Mouse (Mus musculus) liver, embryonic 16.5 days (tissue): ENCODE data around the gene Arhgap40. TPM values are rescaled to one million over a fixed set of nuclear protein-coding genes. Genes with fewer than 3 reads are reported as not detected.

Experiments used
- ATAC-seq: fragments of 200-750 bp; cut with Nextera tagmentation; 2 replicates; pipeline ENCODE4 v1.8.0; 2017; ENCODE audit warnings: low read depth, mild to moderate bottlenecking, moderate number of reproducible peaks, moderate library complexity
- H3K27ac ChIP-seq: fragments of 300-500 bp; sonication (generic); 2 replicates; pipeline ENCODE4 v1.5.1; 2014; ENCODE audit warnings: mild to moderate bottlenecking, low read length
- H3K27me3 ChIP-seq: fragments of 300-500 bp; sonication (generic); 2 replicates; pipeline ENCODE4 v1.6.1; 2014; ENCODE audit warnings: low read depth, low read length, mixed read lengths; ENCODE audit not compliant: control insufficient read depth, insufficient read depth
- H3K36me3 ChIP-seq: fragments of 300-500 bp; sonication (generic); 2 replicates; pipeline ENCODE4 v1.6.1; 2014; ENCODE audit warnings: mild to moderate bottlenecking; ENCODE audit not compliant: control insufficient read depth, insufficient read depth
- H3K4me1 ChIP-seq: fragments of 300-500 bp; sonication (generic); 2 replicates; pipeline ENCODE4 v1.6.1; 2014; ENCODE audit warnings: low read depth, low read length, mixed read lengths; ENCODE audit not compliant: control insufficient read depth
- H3K4me2 ChIP-seq: fragments of 300-500 bp; sonication (generic); 2 replicates; pipeline ENCODE4 v1.6.1; 2014; ENCODE audit warnings: low read depth, low read length, mixed read lengths
- H3K4me3 ChIP-seq: fragments of 300-500 bp; sonication (generic); 2 replicates; pipeline ENCODE4 v1.5.1; 2014; ENCODE audit warnings: low read depth, mild to moderate bottlenecking, low read length
- H3K9ac ChIP-seq: fragments of 300-500 bp; sonication (generic); 2 replicates; pipeline ENCODE4 v1.6.1; 2014; ENCODE audit warnings: low read depth, low read length
- H3K9me3 ChIP-seq: fragments of 300-500 bp; sonication (generic); replicated peaks from 2 replicates; pipeline ENCODE4 v1.6.1; 2016; ENCODE audit warnings: low read length; ENCODE audit not compliant: control insufficient read depth
- WGBS: fragments of 180-500 bp; shearing (Covaris S2); extraction: QIAGEN DNeasy Blood & Tissue Kit; methylation state at CpG from one replicate; pipeline ENCODE4 v1.1.7; 2014; ENCODE audit not compliant: insufficient replicate concordance; 5-methylcytosine and 5-hydroxymethylcytosine counted together
- polyA plus RNA-seq: library from polyadenylated mRNA; unstranded; fragments of >200 nt; fragmentation: Nextera tagmentation; extraction: Ambion mirVana; gene quantifications from 2 replicates; pipeline ENCODE4 v1.2.1, GENCODE M21; 2015

The Arhgap40 gene
- polyA plus RNA-seq, 1 experiment from 2014 or later, result not detected

DNA sequence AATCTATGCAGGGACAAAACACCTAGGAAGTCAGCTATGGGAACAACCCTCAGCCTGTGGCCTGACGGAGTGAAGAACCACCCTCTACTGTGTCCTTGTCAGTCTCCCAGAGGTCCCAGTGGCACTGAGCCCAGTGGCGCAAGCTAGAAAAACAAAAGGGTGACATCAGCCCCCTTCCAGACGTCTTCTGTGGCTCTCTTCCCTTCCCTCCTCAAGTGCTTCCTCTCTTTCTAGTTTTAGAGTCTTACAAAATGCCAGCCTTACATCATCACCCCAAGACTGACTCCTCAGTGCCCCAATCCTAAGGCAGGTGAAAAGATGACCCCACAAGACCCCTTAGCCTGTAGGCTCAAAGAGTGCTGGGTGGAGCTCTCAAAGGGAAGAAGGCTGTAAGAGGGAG, 77.9 kb downstream of the Arhgap40 start:
- Histone ChIP-seq H3K4me2 (no peak overlapping the region), H3K9ac (no peak overlapping the region), H3K27ac (no peak overlapping the region), H3K27me3 (peaks cover 2% of the 10 kb centered on the region; the same call in 1 of the 2 replicates), H3K4me1 (no peaks in the 10 kb centered on the region), H3K36me3 (no peaks in the 10 kb centered on the region), H3K4me3 (no peak overlapping the region), H3K9me3 (no peaks in the 10 kb centered on the region)
- 29% methylated on average over 3 of the region's 3 CpGs for WGBS
- ATAC-seq, result no peak

DNA sequence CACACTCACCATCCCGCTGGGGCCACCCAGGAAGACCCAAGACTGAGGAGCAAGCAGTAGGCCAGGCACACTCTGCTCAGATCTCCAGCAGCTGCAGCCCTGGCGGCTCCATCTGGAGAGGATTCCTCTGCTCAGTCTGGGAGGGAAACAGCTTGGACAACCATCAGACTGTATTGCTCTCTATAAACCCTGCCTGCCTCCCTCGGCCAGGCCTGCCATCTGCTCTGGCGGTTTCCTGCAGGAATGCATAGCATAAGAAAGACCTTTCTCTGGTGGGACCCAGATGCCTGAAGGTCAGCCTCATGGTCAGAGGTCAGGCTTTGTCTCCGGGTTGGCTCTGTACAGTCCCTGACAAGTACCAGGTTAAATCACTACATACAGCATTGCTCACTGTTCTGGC, 78.7 kb downstream of the Arhgap40 start:
- WGBS, result 40% methylated on average over 5 of the region's 5 CpGs
- H3K9me3 ChIP-seq, result no peaks in the 10 kb centered on the region
- H3K27ac ChIP-seq, result no peak overlapping the region
- no peak overlapping the region for H3K9ac ChIP-seq
- no peak overlapping the region for H3K4me3 ChIP-seq
- no peaks in the 10 kb centered on the region for H3K36me3 ChIP-seq
- H3K4me2 ChIP-seq, result no peak overlapping the region
- H3K27me3 ChIP-seq, result peaks cover 2% of the 10 kb centered on the region; the same call in 1 of the 2 replicates
- no peak for ATAC-seq
- no peaks in the 10 kb centered on the region for H3K4me1 ChIP-seq

DNA sequence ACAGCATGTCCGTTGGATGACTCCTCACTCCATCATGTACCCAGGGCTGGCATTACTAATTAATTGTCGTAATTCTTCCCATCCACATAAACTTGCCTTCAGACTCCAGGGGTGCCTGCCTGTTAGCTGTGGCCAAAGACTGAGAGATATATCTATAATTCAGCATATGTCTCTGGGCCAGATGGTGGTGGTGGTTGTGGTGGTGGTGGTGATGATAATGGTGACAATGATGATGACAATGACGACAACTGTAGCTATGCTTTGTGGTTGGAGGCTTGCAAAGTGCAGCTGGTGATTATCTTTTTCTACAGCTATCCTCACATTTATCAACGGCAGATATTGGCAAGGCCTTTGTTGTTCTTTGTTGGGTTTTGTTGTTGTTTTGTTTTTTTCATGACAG, 80.8 kb downstream of the Arhgap40 start:
- Histone ChIP-seq H3K36me3 (no peaks in the 10 kb centered on the region), H3K4me2 (no peak overlapping the region), H3K9ac (no peak overlapping the region), H3K27ac (no peak overlapping the region), H3K27me3 (peaks cover 2% of the 10 kb centered on the region; the same call in 1 of the 2 replicates), H3K9me3 (no peaks in the 10 kb centered on the region), H3K4me1 (no peaks in the 10 kb centered on the region), H3K4me3 (no peak overlapping the region)
- ATAC-seq, result no peak
- 37% methylated on average over 4 of the region's 4 CpGs for WGBS

DNA sequence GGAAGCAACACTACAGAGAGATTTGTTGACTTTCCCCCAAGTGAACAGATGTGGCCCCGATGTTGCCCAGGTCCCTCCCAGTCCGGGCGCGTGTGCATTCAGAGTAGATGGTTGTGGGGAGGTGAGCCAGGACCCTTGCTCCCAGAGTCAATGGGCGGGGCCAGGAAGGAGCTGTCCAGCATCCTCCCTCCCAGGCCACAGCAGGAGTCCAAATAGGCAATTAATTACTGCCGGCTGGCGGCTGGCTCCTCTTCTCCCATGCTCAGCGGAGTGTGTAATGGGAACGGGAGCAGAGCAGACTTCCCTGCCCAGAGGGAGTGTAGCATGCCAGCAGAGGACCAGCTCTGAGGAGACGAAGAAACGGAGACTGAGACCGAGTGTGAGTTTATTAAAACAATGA, 82.5 kb downstream of the Arhgap40 start:
- Histone ChIP-seq H3K4me1 (no peaks in the 10 kb centered on the region), H3K36me3 (no peaks in the 10 kb centered on the region), H3K4me3 (no peak overlapping the region), H3K9ac (no peak overlapping the region), H3K27me3 (peaks cover 2% of the 10 kb centered on the region; the same call in 1 of the 2 replicates), H3K4me2 (no peak overlapping the region), H3K27ac (no peak overlapping the region), H3K9me3 (no peaks in the 10 kb centered on the region)
- no peak for ATAC-seq
- WGBS, result 5% methylated on average over 12 of the region's 12 CpGs

DNA sequence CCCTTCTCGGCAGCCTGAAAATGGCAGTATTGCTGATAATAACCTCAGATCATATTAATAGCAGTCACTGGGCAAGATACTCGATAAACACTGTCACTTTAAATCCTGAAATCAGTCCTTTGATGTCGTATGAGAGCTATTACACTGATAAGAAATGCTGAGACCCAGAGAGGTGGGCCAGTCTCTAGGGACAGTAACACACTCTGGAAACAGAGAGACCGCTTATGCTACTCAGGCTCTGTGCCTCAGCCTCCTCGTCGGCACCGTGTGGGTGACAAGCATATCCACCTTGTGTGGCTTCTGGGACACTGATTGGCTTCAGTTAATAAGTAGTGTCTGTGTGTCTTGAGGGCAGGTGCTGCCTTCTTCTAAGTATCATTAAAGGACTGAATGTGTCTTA, 83.0 kb downstream of the Arhgap40 start:
- Histone ChIP-seq H3K9me3 (no peaks in the 10 kb centered on the region), H3K27ac (no peak overlapping the region), H3K4me3 (no peak overlapping the region), H3K27me3 (peaks cover 5% of the 10 kb centered on the region; the same call in 1 of the 2 replicates), H3K4me2 (no peak overlapping the region), H3K9ac (no peak overlapping the region), H3K36me3 (no peaks in the 10 kb centered on the region), H3K4me1 (no peaks in the 10 kb centered on the region)
- no peak for ATAC-seq
- WGBS, result 29% methylated on average over 7 of the region's 7 CpGs

DNA sequence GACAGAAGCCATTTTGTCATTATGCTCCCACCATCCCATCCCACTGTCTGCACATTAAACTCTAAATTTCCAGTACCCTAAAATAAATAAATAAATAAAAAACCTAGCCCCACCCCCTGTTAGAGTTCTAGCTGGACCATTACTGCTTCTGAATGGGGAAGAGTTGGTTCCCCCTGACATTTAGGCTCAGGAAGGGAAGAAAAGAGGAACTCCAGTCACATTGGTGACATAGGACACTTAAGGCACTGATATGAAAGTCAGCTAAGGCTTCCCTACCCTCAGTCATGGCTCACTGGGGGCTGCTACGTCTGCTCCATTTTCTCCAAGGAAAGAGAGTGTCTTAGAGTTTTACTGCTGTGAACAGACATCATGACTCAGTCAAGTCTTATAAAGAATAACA, 84.2 kb downstream of the Arhgap40 start:
- Histone ChIP-seq H3K27me3 (peaks cover 8% of the 10 kb centered on the region; the same call in 1 of the 2 replicates), H3K9me3 (no peaks in the 10 kb centered on the region), H3K4me3 (no peak overlapping the region), H3K36me3 (no peaks in the 10 kb centered on the region), H3K4me1 (no peaks in the 10 kb centered on the region), H3K27ac (no peak overlapping the region), H3K4me2 (no peak overlapping the region), H3K9ac (no peak overlapping the region)
- no peak for ATAC-seq
- WGBS, result 21% methylated on average over 1 of the region's 1 CpGs

Other genes starting within 250 kb of the Arhgap40 start
- gene Lbp, start 206.3 kb upstream of the Arhgap40 start, polyA plus RNA-seq, result 61.5 and 69.9 TPM in 2 replicates
- 1.2 and 2.6 TPM in 2 replicates for gene Snhg11, start 137.2 kb upstream of the Arhgap40 start, polyA plus RNA-seq
- 4.4 and 4.7 TPM in 2 replicates for gene Ralgapb, start 102.9 kb upstream of the Arhgap40 start, polyA plus RNA-seq
- gene Adig, start 10.2 kb upstream of the Arhgap40 start, polyA plus RNA-seq, result not detected in 2 replicates
- not detected in 2 replicates for gene Slc32a1, start 98.0 kb downstream of the Arhgap40 start, polyA plus RNA-seq
- 1.8 and 2.3 TPM in 2 replicates for gene Actr5, start 112.1 kb downstream of the Arhgap40 start, polyA plus RNA-seq
- 1.6 TPM in 2 replicates for gene Ppp1r16b, start 152.6 kb downstream of the Arhgap40 start, polyA plus RNA-seq